Mouse (Mus musculus) spleen, adult 12 weeks (tissue): ENCODE data around the gene Prmt1.
"Not testable (repeated sequence)": the region's sequence is repeated elsewhere in the genome, so short reads cannot be mapped to it uniquely, and the experiment has no call there.

Source experiments
- DNase-seq: peaks from one replicate; pipeline ENCODE4 v3.0.0; 2022; ENCODE audit warnings: low spot score

Prmt1 gene

DNA sequence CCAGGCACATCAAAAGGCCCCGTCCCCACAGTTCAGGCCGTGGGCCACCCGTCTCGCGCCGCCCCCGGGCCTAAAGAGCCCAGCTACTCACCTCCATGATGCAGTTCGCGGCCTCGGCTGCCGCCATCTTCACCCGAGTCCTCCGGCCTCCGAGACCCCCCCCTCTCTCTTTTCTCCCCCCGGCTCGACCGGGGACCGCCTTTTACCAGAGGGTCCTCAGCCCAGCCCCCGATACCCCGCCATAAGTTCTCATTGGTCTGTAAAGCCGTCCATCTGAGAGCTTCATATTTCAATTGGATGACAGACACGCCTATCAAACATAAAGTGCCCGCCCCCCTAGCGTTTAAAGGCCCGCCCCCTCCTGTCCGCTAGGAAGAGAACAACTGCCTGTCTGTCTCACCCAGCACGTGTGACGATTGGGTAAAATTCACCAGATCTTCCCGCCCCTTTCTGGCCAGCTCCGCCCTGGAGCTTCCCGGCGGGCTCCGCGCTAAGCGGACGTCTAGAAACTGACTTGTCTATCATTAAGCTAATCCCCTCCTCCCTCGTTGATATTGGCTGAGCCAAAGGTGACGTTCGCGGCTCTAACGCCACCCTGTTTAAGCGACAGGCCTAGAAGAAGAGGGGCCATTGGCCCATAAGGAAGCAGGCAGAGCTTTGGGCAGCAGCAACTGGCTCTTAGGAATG, at the start of gene Prmt1:
Prmt1 (minus strand) TSS at position 377 of the 687 bp plus-strand sequence.
- DNase-seq: peak; percentile 95

DNA sequence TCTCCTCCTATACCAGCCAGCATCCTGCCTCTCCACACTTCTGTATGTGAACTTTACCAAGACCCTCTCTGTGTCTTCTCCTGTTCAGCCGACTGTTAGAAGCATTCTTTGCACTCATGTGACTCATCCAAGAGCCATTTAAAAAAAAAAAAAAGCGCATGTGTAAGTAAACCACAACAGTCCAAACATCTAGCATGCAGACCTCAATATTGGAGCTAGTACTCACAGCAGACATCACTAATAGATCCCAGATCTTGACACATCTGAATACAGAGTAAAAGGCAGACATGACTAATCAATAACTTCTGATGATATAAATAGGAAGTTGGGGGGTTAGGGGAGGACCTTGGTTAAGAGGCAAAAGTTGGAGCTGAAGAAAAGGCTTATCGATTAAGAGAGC, 49.3 kb upstream of the Prmt1 start:
- no peak for DNase-seq

GRCm38 (mm10) chr7:45033722-45034359, 47.5 kb upstream of the Prmt1 start:
- no peak for DNase-seq

GRCm38 (mm10) chr7:45030857-45031256, 44.5 kb upstream of the Prmt1 start:
- no peak for DNase-seq

GRCm38 (mm10) chr7:45029995-45030394, 43.6 kb upstream of the Prmt1 start:
- no peak for DNase-seq

DNA sequence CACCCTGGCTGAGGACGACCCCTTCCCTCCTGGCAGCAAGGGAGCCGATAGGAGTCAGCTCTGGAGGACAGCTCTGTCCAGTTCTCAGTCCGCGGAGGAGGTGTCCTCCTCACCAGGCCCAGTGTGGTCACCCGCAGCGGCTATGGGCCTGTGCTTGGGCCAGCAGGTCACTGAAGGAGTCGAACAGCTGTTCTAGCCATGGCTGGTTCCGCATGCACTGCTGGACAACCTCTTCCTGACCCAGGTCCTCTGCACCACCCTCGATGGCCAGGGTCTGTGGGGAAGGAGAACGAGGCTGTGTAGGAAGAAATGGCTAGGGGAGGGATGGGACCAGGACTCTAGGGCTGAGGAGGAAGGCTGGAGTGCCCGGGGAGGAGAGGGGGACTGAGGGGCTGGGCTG, 42.0 kb upstream of the Prmt1 start:
- no peak for DNase-seq

- DNase-seq: no peak
Observed at GRCm38 (mm10) chr7:45027761-45028160, 41.4 kb upstream of the Prmt1 start.

DNA sequence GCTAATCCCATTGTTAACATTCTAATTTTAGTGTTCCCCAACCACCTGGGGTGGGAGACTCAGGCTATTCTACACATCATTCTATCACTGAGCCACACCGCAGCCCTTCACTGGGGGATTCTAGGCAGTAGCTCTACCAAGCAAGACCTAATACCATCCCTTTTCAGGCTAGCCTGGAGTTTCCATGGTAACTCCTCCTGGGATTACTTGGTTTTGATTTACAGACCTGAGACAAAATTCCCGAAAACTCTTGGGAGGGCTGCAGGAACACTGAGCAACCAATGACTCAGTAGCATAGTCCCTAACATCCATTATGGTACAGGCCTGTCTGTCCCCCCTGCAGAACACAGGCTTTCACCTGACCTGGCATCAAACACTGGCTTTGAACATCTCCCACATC, 39.9 kb upstream of the Prmt1 start:
- DNase-seq: no peak

GRCm38 (mm10) chr7:45025601-45026220, 39.3 kb upstream of the Prmt1 start:
- no peak for DNase-seq

DNA sequence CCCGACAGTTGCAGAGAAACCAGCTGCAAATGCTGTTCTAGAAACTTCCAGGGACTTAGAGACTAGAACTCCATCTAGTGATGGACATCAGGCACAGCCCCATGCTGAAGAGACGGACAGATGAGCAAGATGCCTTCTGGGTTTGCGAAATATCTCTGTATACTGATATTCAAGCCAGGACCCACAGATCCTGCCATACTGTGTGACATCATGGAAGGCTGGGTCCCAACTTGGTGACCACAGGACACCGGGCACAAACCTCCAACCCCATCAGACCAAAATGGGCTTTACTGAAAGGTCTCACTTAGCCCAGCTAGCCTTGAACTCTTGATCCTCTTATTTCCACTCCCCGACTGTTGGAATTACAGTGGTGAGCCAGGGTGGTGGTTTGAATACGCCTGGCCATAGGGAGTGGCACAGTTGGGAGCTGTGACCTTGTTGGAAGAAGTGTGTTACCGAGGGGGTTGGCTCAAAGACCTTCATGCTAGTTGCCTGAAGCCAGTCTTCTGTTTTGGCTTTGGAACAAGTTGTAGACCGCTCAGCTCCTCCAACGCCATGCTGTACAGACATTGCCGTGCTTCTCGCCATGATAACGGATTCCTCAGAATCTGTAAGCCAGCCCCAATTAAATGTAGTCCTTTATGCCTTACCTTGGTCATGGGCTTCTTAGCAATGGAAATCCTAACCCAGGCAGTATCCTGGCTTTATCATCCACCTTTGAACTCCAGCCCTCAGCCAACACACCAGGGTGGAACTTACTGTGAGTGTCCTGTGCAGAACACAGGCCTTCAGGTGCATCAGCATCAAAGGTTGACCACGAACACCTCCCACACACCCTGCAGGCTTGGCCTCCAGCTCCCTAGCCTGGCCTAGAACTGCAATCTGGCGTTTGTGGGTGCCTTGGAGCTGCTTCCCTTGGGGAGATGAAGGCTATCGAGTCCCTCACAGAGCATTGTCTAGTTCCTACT, 38.2 kb upstream of the Prmt1 start:
- no peak for DNase-seq

DNA sequence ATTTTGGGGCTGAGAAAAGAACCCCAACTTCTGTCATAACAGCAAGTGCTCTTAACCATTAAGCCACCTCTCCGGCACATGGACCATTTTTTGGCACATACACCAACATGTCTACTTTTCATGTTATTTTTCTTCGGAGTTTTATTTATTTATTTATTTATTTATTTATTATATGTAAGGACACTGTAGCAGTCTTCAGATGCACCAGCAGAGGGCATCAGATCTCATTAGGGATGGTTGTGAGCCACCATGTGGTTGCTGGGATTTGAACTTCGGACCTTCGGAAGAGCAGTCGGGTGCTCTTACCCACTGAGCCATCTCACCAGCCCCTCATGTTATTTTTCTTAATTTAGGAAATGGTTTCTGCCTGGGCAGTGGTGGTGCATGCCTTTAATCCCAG, 37.3 kb upstream of the Prmt1 start:
- not testable (repeated sequence) for DNase-seq

GRCm38 (mm10) chr7:45020225-45020624, 33.9 kb upstream of the Prmt1 start:
- DNase-seq: no peak

GRCm38 (mm10) chr7:45019031-45019571, 32.7 kb upstream of the Prmt1 start:
- DNase-seq: no peak

- peak; percentile 85 for DNase-seq
Observed at GRCm38 (mm10) chr7:45017242-45018061, 31.1 kb upstream of the Prmt1 start, which contains the start of gene Rras. Gene Rras (plus strand): TSS chr7:45017961.

- DNase-seq: no peak
Observed at GRCm38 (mm10) chr7:45016761-45017160, 30.4 kb upstream of the Prmt1 start.

DNA sequence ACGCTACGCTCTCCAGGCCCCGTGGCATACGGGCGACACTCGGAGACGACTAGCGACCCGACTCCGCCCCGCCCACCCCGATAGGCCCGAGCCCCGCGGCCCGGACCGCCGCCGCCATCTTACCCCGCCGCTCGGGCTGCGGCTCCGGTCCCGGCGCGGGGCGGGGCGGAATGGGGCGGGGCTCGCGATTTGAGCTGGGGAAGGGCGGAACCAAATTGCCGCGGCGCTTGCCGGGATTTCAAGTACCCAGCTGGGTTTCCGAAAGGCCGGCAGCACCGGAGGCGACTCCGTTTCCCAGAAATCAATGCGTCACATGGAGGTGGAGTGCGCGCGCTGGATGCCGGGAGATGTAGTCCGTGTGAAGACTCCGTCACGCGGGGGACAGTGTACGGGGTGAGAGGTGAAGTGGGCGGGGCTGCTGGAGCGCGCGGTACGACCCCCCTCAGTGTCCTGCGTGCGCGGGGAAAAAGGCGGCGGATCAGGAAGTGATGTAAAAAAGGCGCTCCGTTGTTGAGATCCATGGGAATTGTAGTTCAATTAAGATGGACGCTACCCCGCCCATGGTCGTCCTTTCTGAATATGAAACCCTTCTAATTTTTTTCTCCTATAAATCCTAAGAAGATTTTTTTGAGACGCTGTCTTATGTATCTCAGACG, 29.7 kb upstream of the Prmt1 start, which contains the start of gene Scaf1:
Scaf1 (minus strand) TSS at position 407 of the 656 bp plus-strand sequence.
- DNase-seq: peak; percentile 97

- DNase-seq: no peak
Observed at GRCm38 (mm10) chr7:45015344-45015956, 29.1 kb upstream of the Prmt1 start.

DNA sequence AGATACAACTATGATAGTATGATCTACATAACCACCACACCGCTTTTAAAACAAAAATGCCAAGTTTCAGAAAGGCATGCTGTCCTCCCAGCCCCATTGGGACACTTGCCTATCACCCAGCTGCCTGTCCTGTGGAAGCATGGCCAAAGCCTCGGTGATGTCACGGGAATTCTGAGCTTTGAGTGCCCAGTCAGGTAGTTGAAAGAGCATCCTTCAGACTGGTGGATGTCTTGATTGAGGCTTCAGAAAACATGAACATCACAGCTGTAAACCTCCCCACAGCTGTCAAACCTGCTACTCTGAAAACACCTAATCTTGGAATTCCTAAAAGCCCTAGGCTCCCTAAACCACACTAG, 27.7 kb upstream of the Prmt1 start:
- DNase-seq: no peak

DNA sequence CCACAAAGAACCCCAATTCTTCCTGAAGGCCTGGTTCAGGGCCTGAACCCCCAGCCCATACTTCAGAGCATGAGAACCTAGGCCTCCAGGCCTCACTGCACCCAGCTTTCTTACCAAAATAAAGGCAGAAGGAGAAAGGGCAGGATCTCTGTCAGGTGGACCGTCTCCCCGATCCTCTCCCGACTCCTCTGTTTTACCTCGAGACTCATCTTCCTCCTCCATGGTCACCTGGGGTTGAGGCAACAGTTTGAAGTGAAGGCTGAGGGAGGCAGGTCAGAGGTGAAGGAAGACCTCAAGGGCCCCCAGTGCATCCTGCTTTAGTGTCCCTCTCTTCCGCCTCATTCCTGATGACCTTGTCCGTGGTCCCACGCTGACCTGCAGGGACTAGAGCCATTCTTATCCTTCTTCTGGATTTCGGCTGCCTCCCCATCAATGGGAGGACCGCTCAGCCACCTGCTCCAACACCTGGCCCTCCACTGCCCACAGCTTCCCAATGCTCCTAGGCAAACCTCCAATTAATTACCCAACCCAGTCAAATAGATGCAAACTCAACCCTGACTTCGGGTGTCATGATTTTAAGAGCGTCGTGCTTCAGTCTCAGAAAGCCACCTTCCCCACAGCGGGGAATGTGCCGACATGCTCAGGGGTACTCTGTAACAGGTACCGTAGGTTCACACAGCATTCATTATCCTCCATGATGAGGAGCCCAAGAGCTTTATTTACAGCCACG, 27.2 kb upstream of the Prmt1 start:
- no peak for DNase-seq
